Mouse (Mus musculus) kidney, postnatal 36 days (tissue): ENCODE results near the gene Afap1.
A peak's percentile ranks its signal among the peaks of the same experiment; 100 is the strongest.

Experiments used
- DNase-seq, 2 experiments: peaks; one replicate each; pipeline ENCODE4 v3.0.0; 2021 to 2022; ENCODE audit warnings: mixed read lengths in 2 of 2

Gene Afap1

DNA sequence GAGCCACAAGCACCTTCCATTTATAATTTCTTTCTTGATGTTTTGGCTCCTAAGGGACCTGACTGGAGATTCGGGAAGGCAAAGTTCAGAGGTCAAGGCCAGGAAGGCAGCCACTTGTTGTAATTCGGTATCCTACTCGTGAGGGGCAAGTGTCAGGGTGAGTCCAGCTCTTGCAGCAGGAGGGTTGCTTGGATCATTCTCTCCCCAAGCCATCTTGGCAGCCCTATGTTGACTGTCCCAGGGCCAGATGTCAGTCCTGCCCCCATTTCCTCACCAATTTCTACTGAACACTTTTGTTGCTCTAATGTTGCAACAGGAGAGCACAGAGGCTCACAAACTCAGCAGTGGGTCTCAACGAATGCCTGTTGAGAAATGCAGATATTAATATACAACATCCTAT, 5.0 kb downstream of the Afap1 start:
- DNase-seq, result peak; percentile 39 to 42

DNA sequence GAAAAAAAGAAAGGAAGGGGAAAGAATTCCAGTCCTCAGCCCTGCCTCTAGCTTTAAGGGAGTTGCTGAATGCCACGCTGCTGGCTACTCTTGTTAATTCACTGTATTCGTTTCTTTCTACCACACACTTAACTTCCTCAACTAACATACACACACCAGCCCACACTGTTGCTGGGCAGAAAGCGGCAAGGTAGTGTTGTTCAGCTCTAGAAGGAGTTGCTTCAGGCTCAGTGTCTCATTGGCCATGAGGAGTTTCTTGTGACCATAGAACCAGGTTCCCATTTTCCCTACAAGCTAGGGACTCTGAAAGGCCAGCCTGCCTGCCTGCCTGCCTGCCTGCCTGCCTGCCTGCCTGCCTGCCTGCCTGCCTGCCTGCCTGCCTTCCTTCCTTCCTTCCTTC, 5.9 kb downstream of the Afap1 start:
- no peak for DNase-seq

DNA sequence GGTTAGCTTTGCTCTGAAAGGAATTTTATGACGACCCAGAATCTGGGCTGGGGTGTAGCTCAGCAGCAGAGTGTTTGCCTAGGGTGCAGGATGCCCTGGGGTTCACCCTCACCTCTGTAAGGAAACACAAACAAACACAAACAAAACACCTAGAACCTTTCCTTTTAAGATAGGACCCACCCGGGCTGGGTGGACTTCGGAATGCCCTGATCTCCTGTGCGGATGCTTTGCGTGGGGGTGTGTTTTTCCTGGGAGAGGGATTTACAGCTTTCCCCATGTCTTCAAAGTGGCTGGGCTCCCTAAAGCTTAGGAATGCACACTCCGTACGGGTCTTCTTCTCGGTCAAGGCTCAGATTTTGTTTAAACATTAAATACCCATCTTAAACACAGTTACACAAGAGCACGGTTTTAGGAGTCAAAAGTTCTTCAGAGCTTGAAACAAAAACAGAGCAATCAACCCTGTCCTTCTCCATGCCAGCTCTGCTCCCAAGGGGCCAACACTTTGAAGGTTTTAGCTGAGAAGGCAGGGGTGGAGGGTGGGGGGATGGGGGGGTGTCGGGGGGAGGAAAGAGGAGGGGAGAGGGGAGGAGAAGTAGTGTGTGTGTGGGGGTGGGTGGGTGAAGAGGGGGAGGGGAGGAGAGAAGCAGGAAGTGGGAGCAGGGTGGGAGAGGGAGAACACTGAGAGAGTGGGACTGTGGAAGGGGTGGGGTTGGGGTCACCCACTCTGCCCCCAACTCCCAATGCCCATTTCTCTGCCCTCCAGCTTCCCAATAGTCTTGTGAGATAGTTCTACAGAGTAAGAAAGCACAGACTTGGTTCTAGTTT, 7.5 kb downstream of the Afap1 start:
- DNase-seq, result peak; percentile 46 to 66

DNA sequence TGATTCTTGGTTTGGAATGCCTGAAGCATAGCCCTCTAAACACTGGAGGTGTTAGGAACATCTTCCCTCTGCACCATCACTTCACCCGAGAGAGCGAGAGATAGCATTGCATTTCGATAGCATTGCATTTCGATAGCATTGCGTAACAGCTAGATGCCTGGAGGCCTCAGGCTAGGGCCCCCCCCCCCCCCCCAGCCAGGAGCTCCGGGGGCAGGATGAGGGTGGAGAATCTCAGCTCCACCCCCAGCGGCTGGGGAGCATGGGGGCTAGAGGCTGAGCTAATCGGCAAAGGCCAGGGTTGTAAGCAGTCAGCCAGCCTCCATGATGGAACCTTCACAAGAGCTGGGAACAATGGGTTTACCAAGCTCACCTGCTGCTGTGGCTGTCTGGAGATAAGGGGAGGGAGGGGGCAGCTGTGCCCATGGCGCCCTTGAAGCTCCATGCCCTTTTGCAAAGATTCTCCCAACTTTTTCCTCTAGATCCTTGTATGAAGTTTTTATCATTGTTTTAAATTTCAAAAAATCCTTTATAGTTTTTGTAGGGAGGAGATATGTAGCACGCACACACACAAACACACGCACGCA, 8.2 kb downstream of the Afap1 start:
- peak; percentile 36 to 41 for DNase-seq

DNA sequence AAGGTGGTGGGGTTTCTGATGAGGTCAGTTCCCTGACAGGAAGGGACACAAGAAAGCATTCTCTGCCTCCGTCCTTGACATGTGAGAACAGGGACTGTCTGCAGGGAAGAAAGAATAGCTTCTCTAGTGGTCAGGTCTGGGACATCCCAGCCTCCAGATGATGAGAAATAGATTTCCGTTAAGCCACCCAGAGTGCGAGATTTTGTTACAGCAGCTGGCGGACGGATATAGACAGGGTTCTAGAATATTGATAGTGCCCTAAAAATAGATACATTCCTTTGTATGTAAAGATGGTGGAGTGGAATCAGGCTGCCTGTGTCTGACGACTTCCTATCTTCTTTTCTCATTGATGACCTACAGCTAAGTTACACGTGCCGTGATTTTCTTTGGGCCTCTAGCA, 10.3 kb downstream of the Afap1 start:
- no peak for DNase-seq

DNA sequence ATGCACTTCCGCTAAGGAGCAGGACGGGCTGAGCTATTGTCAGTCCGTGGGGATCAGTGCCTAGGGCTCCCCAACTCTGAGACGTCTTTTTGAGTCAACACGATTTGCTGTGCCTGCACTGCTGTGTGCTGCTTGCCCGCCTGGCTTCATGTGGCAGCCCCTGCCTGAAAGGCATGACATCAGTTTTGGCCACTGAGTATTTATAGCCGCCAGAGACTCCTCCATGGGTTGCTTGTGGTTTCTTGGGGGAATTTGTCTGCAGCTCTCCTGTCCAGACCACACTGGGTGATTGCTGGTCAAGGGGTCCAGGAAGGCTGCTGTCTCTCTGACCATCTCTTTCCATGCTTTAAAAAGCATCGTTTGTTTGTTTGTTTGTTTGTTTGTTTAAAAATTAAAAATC, 12.2 kb downstream of the Afap1 start:
- DNase-seq, result no peak

DNA sequence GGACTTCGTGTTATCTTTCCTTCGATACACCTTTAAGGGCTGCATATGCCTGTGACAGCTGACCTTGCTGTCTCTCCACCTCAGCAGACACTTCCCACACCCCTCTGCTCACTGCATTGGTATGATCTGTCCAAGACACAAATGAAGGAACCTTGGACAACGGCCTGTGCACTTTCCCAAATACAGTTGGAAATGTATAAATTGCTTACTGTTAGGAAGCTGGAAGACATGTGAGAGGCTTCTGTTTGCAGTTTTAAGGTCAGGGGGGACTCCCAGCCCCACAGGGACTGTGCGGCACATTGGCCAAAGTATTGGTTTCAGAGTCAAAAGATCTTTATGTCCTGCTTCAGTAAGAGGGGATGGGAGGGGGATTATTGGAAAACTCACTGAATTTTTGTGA, 14.0 kb downstream of the Afap1 start:
- no peak for DNase-seq

DNA sequence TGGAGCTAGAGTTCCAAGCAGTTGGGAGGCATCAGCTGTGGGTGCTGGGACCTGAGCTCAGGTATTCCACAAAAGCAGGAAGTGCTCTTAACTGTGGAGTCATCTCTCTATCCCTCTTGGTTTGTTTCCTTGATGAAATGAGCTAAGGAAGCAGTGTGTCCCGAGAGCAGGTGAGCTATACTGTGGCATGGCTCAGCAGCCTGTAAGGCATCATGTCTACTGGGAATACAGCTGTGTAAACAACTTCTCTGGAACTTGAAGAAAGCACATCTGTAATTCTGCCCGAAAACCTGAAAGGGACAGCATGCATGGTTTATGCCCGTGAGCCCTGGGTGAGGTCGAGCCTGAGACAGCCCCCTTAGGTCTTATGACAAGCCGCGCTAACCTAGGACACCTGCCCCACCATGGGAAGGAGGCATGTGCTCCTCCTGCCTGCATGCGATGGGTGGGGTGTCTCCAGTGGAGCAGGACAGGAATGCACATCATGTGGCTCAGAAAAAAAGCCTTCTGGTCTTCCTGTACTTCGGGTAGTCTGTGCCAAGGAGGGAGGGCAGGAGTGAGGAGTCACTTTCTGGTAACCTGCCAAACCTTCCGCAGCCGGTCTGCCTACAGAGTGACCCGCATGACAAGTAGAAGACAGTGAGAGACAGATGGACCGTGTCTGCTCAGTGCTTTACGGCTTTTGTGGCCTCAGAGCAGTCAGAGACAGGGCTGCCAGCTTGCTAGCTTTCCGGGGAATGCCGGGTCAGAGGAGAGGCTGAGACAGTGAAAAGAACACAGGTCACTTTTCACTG, 14.7 kb downstream of the Afap1 start:
- peak; percentile 88 to 96 for DNase-seq

DNA sequence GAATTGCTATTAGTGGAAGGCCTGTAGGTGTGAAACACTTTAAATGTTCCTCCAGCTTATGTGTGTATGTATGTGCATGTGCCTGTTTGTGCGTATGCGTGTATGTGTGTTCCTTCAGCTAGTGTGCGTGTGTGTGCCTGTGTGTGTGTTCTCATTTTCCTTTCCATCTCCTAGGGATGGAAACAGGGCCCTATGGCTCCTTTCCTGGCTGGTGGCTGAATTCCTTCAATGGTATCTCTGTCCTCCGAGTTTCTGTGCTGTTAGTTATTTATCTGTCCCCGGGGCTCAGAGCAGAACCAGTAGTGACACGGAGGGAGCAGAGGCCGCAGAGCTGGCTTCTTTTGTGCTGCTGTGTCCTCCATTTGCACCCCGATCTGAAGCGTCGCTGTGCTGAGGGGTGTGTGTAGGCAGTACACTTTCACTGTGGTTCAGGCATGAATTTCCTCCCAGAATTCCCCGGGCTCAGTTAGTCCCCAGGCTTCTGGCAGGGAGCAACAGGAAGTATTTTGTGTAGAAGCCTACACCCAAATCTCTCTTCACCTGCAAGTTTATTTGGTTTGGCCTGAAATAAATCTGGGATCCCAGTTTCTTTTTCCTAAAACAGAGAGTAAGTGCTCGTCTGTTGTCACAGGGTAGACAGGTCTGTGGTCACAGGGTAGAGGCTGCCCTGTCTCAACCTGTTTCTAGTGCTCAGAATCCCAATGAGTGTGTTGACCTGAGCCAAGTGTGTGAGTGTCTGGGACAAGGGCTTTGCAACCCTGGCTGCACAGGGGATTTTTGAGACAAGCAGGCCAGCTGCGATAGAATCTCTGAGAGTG, 15.7 kb downstream of the Afap1 start:
- peak; percentile 53 to 65 for DNase-seq

DNA sequence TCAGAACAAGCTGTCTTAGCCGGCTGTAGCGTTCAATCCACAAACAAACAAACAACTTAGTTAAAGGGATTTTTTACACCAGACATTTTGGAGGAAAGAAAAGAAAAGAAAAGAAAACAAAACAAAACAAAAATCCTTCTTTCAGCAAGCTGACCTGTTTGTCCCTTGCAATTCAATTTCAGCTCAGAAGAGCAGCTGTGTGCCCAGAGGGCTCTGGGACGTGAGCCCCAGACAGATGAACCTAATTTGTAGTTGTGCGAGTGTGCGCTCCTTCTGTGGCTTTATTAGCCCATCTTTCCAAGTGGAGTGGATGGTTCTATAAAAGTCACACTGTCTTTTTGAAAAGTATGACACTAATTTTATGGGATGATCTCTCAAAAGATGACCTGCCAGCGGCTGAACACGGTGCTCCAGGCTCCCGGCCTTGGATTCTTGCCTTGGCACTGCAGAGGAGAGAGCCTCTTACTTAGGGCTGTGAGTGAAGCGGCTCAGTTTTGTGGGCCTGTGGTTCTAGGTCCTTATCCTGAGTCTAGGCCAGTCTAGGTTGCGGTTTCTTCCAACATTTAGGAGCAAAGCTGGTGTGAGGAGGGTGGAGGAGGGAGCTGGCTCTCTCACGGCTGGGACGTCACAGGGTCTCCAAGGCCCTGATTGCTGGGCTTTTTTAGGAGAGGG, 22.6 kb downstream of the Afap1 start:
- no peak for DNase-seq

DNA sequence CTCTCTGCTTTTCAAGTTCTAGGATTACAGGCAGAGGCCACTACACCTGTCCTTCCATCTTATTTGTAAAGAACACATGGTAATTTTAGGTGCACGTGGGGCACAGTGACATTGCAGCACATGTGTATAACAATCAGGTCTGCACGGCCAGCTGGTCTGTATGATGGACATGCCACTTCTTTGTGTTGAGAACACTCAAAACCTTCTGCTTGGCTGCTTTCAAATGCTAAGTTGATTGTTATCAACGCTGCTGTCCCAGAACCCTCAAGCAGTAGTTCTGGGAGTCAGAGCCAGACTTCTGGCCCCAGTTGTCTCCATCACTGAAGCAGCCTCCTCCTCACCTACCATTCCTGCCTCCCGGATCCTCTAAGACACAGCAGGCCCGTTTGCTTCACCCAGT, 23.5 kb downstream of the Afap1 start:
- DNase-seq, result no peak

DNA sequence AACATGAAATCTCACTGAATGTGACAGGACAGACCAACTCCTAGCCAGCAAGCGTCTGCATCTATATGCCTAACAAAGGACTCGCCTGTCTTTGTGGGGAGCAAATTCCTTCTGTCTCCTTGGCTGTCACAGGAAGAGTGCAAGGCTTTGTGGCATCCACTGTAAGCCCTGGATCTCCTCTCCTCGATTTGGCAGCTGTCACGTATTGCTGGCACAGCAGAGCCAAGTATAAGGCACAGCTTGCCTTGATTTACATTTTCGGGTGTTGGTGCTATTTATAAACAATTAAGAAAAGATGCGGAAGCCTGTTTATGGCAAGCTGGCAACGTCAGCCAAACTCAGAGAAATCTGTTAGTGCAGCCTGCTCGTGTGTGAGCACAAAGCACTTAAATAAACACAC, 25.3 kb downstream of the Afap1 start:
- DNase-seq, result no peak

DNA sequence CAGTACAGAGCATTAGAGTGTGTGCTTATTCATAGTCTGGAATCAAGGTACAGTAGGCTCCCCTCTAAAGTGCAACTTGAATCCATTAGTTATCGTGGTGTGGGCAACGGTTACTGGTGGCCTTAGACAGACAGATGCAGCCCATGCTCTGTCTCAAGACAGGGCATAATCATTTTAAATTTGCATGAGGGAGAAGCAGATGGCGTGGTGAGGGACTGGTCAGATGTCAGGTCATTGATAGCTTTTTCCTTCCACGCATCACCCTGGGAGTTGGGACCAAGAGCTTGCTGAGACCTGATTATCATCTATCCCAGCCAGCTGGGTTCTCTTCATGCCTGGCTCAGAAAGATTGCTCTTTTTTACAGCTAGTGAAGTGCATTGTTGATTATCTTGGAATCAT, 27.0 kb downstream of the Afap1 start:
- no peak for DNase-seq

DNA sequence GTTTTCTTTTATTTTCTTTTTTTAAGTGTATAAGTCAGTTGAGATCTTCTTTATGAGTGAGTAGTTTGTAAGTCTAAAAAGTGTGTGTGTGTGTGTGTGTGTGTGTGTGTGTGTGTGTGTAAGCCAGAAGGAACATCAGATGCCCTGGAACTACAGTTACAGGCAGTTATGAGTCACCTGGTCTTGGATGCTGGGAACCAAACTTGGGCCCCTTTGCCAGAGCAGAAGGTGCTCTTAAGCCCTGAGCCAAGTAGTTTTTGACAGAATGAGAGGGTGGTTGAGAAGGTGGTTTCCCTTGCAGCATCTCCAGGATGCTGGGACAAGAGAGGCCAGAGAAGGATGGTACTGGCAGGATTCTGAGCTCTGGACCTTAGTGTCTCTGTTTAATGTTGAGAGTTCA, 27.4 kb downstream of the Afap1 start:
- DNase-seq, result no peak

DNA sequence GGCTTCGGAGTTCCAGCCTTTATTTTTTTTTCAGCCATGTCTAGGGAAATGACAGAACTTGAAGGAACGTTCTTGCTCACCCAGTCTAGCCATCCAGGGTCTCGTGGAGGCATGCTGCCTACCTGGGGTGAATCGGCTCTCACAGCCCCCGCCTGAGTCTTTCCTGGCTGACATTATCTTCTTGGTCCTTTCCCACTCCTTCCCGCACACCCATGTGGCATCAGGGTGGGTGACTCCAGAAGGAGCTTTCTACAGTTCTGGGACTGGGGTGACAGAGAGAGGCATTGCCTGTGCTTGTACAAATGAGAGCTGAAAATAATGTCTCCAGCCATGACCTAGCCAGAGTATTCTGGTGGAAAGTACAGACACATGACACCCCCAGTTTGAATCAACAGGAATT, 28.0 kb downstream of the Afap1 start:
- no peak for DNase-seq

DNA sequence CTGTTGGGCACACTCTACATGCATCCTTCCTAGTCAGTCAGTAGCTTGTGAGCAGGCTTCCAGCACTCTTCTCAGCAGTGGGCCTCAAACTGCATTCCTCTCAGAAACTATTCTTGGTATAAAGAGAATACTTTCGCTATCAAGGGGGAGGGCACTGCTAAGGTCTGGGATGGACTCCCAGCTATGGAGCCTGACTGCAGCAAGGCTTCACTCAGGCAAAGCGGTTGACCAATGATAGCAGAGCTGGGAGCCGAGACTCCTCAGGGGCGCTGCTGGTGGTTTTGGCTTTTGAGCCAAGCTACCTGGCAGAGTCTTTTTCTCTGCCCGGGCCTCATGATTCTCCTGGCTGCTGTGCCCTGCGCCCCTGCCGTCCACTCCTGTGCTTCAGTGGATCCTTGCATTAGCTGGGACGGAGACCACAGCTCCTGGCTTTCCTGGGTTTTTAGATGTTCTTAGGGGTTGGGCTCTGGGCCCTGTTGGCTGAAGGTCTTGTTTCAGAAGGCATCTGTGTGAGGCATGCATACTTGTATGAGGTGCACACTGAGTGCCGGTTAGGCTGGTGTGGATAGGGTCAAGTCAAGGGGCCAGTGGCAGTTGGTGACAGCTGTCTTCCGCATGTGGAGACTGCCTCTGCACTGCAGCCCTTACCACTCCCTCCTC, 28.6 kb downstream of the Afap1 start:
- DNase-seq, result peak; percentile 45 to 46

DNA sequence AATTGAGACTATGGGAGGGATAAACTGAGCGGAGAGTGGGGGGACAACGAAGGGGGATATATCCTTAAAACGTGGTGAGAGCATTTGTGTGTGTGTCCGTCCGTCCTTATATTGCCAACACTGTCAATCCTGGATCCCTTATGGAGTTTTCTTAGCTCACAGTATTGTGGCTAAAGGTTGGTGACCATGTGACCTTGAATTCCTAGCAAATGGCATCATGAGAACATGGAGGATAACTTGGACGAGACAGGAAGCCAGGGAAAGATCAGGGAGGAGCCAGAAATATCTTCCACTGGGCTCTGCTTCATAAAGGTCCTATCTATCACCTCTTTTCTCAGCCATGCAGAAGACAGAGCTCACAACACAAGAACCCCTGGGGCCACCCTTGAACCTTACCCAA, 30.3 kb downstream of the Afap1 start:
- DNase-seq, result no peak

DNA sequence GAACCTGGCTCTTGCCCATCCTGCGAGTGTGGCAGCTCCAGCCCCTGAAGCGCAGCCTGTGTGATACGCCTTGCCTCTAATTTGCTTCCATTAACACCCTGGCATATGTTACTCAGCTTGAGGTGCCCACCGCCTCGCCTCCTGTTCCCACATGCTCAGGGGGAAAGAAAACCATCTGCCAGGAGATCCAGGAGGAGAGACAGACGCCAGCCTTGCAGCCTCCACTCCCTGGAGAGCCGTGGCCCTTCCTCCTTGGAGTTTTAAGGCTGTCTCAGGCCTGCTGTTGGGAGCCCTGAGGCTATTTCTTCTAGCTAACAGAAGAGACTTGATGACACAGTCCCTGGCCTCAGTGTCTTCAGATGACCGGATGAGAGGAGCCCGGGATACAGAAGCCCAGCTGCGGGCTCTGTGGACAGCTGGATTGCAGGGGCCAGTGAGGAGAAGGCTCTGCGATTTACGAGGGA, 32.1 kb downstream of the Afap1 start:
- DNase-seq, result peak; percentile 36 to 40

DNA sequence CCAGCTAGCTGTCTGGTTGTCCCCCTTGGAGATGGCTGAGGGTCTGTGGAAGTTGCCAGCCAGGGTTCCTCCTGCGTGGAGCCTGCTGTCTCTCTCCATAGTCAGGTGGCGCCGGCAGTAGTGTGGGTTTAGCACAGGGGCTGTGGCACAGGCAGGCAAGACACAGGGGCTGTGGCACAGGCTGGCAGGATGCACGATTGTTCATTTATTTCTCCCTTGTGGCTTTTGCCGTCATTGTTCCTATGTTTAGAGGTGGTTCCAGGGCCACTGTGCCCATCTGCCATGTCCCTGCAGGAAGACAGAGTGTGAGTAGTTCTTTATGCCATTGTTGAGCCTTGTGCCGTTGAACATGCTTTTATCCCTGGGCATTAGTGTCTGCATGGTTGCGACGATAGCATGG, 33.4 kb downstream of the Afap1 start:
- DNase-seq, result no peak

DNA sequence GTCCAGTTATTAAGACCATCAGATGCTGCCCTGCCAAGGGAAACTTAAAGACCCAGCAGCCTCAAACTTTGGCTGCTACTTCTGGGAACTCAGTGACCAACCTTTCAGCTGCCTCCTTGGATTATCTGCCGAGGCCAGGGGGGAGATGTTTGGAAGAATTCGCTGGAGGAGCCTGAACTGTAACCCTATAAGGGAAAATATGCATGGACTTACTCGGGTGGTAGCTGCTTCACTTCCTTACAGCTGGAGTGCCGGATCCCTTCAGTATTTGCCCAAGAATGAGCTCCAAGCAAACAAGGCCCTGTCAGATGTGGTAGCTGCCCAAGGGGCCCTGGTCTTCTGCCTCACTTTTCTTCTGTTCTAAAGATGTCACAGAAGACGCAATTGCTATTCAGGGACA, 38.2 kb downstream of the Afap1 start:
- DNase-seq, result no peak

DNA sequence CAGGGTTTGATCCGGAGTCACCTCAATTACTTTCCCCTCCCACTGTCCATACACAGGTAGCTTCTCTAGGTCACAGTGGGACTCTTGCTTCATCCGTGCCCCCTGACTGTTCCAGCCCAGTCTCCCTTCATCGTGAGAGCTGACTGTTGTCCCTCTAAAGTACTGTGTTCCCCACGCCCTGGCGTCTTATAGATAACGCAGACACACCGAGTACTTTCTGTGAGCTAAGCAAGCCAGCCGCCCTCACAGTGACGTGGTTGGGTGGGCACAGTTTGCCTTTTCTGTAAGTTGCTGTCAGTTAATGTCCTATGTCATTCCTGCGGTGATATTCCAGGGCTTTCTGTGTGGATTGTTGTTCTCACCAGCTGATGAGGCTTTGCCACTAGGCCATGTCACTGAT, 39.9 kb downstream of the Afap1 start:
- DNase-seq, result no peak

DNA sequence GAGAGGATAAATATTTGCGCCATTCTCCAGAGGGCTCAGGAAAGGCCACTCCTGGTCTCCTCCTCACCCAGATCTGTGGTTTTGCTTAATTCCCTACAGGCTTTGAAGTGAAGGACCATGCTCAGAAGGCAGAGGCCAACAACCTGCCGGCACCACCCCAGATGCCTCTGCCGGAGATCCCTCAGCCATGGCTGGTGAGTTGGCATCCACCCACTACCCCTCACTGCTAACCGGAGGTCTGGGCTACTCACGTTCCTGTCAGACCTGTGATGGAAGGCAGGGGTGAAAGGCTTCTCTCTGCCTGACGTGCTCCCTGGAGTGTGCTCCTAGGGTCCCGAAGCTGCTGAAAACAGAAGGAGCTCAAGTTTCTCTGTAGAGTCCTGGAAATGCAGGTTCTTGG, 42.8 kb downstream of the Afap1 start:
- DNase-seq, result no peak
